Mouse (Mus musculus) cortical plate, adult 2 months (tissue): Measurements from ENCODE around the gene Fam222b.

ENCODE experiments used
- CTCF ChIP-seq: fragments of 200-500 bp; IDR thresholded peaks from 2 replicates; pipeline ENCODE4 v1.5.1; 2011; ENCODE audit warnings: mild to moderate bottlenecking, control low read depth, low read length; ENCODE audit not compliant: insufficient read depth; ENCODE audit errors: extremely low read depth
- POLR2A ChIP-seq: fragments of 200-500 bp; IDR thresholded peaks from 2 replicates; pipeline ENCODE4 v1.6.1; 2011; ENCODE audit warnings: mild to moderate bottlenecking, low read length, control low read depth; ENCODE audit not compliant: insufficient read depth; ENCODE audit errors: extremely low read depth

- TF ChIP-seq CTCF = no peak
- no peak for TF ChIP-seq POLR2A
Measured at GRCm38 (mm10) chr11:78115367-78116145, 21.1 kb downstream of the Fam222b start.
